Mouse (Mus musculus): ENCODE results near the gene Yipf2.
"Not testable (repeated sequence)": the region's sequence is repeated elsewhere in the genome, so short reads cannot be mapped to it uniquely, and the experiment has no call there.

The Yipf2 gene

DNA sequence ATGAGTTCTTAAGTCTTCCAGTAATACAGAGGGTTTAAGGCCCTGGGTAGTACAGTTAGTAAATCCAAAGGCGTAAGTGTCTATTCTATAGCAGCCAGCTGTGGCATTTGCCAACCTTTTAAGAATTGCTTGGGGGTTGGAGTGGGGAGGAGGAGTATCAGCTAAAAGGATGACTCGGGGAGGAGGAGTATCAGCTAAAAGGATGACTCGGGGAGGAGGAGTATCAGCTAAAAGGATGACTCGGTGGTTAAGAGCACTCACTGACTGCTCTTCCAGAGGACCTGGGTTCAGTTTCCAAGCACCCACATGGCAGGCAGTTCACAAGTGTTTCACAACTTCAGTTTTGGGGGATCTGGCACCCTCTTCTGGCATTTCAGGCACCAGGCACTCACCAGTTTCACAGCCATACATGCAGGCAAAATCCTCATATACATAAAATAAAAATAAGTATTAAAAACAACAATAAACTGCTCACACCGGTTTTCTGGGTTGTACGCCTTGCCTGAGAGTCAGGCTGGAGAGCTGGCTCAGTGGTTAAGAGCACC lies 37.4 kb downstream of the Yipf2 start:
- DNase-seq: no peak

DNA sequence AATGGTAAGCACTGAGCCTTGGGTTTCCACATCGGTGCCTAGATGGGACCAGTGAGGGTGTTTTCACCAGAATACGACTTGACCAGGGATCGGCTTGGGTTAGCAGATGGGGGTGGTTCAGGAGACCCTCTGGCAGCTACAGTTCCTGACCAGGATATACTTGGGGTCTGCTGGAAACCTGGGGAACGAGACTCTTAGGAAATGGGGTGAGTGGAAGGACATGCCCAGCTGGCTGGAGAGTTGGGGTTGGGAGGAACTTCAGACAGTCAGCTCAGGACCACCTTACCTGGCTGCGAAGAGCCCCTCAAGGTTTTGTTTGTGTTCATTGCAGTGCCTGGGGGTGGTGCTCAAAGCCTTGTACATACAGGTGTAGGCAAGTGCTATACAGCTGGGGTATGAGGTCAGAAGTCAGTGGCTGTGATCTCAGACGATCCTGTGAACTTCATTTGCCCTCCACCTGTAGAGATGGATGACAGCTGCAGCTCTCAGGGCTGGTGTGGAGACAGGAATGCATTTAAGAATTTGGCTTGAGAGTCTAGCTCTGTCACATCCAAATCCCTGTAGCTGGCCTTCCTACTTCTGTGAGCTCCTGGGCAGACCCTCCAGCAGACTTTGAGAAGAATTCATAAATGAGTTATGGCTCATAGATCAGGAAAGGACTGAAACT lies 38.9 kb downstream of the Yipf2 start:
- no peak for DNase-seq

DNA sequence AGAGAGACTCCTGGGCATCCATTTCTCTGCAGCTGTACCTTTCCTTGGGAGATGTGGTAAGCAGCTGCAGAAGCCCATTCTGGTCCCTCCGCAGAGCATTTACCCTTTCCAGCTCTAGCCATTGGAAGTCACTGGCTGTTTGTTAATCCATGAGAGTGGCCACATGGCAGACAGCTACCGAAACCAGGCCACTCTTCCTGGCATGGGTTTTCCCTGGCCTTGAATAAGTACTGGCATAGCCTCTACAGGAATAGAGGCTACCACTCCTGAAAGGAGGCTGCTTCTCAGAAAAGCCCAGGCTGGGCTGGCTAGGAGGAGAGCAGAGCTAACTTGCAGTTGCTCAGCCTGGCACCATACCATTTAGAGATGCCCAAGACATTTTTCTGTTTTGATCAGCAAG lies 41.6 kb downstream of the Yipf2 start:
- no peak for DNase-seq

DNA sequence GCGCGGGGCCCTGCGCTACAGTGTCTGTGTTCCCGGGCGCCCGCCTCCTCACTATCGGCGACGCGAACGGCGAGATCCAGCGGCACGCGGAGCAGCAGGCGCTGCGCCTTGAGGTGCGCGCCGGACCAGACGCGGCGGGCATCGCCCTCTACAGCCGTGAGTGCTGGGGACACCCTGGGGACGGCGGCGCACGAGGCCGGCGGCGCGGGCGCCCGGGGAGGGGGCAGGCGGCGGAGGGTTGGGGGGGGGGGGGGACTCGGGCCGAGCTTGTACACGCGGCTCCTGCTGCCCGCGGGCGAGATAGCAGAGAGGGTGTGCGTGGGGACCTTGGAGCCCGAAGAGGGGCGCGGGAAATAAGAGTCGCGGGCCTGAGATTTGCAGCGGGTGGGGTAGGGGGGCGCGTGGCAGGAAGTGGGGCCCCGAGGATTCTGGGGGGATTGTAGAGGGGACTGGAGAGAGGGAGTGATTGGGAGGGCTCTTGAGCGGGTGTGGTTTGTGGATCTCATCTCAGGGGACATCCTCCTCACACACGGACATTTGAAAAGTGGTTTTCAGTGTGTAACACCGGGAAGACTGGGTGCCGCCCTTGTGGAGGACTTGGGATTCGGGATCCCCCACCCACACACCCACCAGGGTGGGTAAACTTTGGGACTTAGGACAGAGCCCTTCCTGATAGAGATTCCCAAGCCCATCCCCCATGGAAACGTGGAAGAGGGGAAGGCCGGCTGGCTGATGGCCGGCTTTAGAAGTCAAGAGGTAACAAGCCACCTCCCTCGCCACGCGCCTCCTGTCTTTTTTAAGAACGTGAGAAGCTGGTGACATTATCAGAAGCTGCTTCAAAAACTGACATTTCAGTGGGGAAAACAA lies 45.3 kb downstream of the Yipf2 start:
- DNase-seq: peak; percentile 53 to 62

DNA sequence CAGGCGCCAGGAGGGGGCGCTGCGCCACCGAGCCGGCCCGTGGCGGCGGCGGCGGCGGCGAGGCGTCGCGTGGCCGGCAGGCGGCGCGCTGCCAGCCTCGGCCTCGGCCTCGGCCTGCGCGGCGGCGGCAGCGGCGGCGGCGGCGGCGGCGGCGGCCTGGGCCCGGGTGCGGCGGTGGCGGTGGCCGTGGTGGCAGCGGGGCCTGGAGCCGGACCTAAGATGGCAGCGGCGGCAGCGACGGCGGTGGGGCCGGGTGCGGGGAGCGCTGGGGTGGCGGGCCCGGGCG lies 45.9 kb downstream of the Yipf2 start, which contains the start of gene Carm1:
Gene Carm1, plus strand, starts transcription at position 106 of the 286 bp plus-strand sequence.
- no peak for DNase-seq

DNA sequence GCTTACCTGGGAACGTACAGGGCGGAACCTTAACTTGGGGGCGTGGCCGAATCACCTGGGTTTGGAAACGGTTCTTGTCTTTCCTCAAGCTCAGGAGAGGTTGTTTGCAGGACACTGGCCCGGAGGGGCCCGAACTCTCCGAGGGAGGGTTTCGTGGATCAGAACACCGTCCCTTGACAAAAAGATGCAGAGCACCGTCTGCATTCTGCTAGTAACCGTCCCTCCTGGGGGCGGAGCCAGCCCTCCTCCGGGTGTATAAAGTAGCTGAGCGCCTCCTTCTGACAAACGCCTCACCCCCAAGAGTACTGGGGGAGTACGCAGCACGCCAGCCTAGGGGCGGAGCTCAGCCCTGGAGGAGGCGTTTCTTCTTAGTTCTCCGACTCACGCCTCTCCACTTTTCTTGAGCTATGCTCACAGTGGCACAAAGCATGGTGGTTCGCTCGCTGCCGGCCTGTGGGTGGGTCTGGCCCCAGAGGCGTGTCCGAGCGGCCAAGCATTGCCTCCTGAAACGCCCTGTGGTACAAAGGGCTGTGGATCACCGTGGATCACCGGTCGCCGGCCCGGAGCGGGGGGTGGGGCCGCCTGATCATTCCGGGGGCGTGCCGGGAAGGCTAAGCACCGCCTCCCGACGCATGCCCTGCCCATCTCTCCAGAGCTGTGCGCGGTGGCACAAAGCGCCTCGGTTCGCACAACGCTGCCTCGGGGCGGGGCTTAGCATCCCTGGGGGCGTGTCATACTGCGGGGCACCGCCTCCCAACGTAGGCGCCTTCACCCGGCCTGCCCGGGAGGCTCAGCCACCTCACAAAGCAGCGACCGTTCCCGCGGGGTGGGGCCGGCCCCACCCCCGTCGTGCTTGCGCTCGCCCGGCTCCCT lies 46.5 kb downstream of the Yipf2 start:
- DNase-seq: peak; percentile 99 to 100

DNA sequence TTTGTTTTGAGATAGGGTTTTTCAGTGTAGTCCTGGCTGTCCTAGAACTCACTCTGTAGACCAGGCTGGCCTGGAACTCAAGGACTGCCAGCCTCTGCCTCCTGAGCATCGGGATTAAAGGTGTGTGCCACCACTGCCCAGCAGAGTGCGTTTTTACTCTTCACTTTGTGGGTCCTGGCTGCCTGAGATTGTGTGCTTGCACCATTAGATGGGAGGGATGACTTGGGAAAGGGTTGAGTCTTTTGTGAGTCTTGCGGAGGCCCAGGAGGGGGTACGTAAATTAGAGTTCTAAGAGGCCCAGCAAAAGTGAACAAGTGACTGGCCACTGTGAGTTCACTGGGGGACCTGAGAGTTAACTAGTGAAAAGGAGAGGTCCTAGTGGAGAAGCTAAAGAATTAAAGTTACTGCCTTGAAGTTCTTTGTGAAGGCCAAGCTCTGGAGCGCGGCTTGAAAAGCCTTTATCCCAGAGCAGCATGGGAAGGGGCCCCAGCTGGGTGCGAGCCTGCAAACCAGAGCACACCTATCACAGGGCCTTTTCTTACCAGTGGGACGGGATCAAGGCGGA lies 47.2 kb downstream of the Yipf2 start:
- no peak for DNase-seq

DNA sequence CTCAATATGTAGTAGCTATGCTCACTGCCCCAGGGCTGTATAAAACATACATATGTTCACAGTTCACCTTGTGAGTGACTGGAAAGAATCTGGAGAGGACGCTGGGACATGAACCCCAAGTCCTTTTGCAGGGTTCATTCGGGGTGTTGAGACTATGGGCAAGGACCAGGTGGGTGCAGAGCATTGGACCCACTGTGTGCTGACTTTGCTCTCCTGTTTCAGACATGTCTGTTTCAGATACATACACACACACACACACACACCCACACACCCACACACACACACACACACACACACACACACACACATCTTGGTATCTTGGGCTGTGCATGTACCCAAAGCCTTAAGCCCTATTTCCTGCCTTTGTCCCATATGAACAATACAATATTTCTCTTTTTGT lies 50.6 kb downstream of the Yipf2 start:
- DNase-seq: not testable (repeated sequence)

DNA sequence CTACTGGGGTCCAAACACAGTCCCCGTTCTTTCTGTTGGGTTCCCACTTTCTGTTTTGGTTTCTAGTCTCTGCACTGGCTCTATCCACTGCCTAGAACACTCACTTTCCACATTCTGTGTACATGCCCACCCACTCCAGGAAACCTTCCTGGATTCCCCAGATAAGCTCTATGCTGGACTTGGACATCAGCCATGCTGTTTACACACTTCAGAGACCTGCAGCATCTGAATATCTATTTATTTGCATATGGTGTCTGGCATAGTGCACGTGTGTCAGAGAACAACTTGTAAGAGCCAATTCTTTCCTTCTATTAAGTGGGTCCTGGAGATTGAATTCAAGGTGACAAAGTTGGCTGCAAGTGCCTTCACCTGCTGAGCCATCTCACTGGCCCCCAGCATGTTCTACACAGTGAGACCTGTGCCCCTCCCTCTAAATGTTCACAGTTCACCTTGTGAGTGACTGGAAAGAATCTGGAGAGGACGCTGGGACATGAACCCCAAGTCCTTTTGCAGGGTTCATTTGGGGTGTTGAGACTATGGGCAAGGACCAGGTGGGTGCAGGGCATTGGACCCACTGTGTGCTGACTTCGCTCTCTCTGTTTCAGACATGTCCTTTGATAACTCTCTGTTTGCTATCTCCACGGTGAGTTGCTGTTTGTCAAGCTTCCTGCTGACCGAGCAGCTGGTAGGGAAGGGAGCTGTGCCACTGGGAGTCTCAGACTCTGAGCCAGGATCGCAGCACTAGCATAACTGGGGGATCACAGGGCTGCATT lies 52.5 kb downstream of the Yipf2 start:
- DNase-seq: no peak

Measured in cerebellum, postnatal 14 days (tissue).